Mouse (Mus musculus): ENCODE results near the gene Cst8. TPM values are rescaled to one million over a fixed set of nuclear protein-coding genes. Genes with fewer than 3 reads are reported as not detected.

Gene Cst8
- polyA plus RNA-seq, 1 experiment from 2014 or later = not detected

Other genes with a start within 250 kb of the Cst8 start
- 41.1 and 43.3 TPM in 2 replicates for gene Nxt1, start 126.2 kb upstream of the Cst8 start, polyA plus RNA-seq (2014; fragmentation: Nextera tagmentation; extraction: Ambion mirVana)
- 16.7 and 17.1 TPM in 2 replicates for gene Gzf1, start 117.8 kb upstream of the Cst8 start, polyA plus RNA-seq (2014; fragmentation: Nextera tagmentation; extraction: Ambion mirVana)
- gene Napb, start 66.3 kb upstream of the Cst8 start, polyA plus RNA-seq (2014; fragmentation: Nextera tagmentation; extraction: Ambion mirVana) = 99.4 and 105 TPM in 2 replicates
- gene Cstl1, start 48.4 kb upstream of the Cst8 start, polyA plus RNA-seq (2014; fragmentation: Nextera tagmentation; extraction: Ambion mirVana) = not detected in 2 replicates
- gene Cst11, start 27.3 kb upstream of the Cst8 start, polyA plus RNA-seq (2014; fragmentation: Nextera tagmentation; extraction: Ambion mirVana) = not detected in 2 replicates
- not detected in 2 replicates for gene 8030411F24Rik, start 16.8 kb upstream of the Cst8 start, polyA plus RNA-seq (2014; fragmentation: Nextera tagmentation; extraction: Ambion mirVana)
- not detected in 2 replicates for gene Cst12, start 9.4 kb upstream of the Cst8 start, polyA plus RNA-seq (2014; fragmentation: Nextera tagmentation; extraction: Ambion mirVana)
- not detected in 2 replicates for gene Cst13, start 21.3 kb downstream of the Cst8 start, polyA plus RNA-seq (2014; fragmentation: Nextera tagmentation; extraction: Ambion mirVana)
- gene Cst9, start 36.4 kb downstream of the Cst8 start, polyA plus RNA-seq (2014; fragmentation: Nextera tagmentation; extraction: Ambion mirVana) = not detected in 2 replicates
- not detected in 2 replicates for gene 9230104L09Rik, start 66.3 kb downstream of the Cst8 start, polyA plus RNA-seq (2014; fragmentation: Nextera tagmentation; extraction: Ambion mirVana)
- gene Cst3, start 76.9 kb downstream of the Cst8 start, polyA plus RNA-seq (2014; fragmentation: Nextera tagmentation; extraction: Ambion mirVana) = 555 and 595 TPM in 2 replicates
- gene Gm1330, start 204.5 kb downstream of the Cst8 start, polyA plus RNA-seq (2014; fragmentation: Nextera tagmentation; extraction: Ambion mirVana) = not detected in 2 replicates
- not detected in 2 replicates for gene Gm10750, start 218.5 kb downstream of the Cst8 start, polyA plus RNA-seq (2014; fragmentation: Nextera tagmentation; extraction: Ambion mirVana)

Data from neural tube, embryonic 14.5 days (tissue).